Mouse (Mus musculus) lung, adult 2 months (tissue): ENCODE measurements around the gene Mettl1.

Experiments used
- CTCF ChIP-seq: fragments of 200-500 bp; IDR thresholded peaks from 2 replicates; pipeline ENCODE4 v1.5.1; 2011; ENCODE audit warnings: mild to moderate bottlenecking, low read length, control low read depth; ENCODE audit not compliant: insufficient read depth
- POLR2A ChIP-seq: fragments of 200-500 bp; IDR thresholded peaks from 2 replicates; pipeline ENCODE4 v1.6.1; 2011; ENCODE audit warnings: low read depth, mild to moderate bottlenecking, control low read depth, low read length, borderline replicate concordance; ENCODE audit errors: extremely low read depth

DNA sequence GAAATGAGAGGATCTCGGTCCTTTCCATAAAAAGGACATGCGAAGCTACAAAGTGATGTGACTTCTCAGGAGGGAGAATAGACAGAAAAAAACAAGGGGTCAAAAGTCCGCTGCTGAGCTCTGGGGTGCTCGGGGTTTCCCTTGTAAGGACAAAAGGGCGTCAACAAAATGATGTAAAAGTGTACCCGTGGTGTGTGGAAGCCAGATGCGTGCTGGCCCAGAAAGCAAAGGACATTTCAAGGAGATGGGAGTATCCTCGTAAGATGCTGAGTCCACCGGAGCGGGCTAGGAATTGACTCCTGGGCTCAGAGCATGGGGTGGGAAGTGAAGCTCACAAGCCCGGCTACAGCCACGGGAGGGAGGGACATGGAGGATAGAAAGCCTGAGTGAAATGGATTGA lies 3.6 kb upstream of the Mettl1 start:
- TF ChIP-seq CTCF (no peak), POLR2A (no peak)
